ENCODE assay signal across 9 mouse cellular contexts in the genomic region with DNA sequence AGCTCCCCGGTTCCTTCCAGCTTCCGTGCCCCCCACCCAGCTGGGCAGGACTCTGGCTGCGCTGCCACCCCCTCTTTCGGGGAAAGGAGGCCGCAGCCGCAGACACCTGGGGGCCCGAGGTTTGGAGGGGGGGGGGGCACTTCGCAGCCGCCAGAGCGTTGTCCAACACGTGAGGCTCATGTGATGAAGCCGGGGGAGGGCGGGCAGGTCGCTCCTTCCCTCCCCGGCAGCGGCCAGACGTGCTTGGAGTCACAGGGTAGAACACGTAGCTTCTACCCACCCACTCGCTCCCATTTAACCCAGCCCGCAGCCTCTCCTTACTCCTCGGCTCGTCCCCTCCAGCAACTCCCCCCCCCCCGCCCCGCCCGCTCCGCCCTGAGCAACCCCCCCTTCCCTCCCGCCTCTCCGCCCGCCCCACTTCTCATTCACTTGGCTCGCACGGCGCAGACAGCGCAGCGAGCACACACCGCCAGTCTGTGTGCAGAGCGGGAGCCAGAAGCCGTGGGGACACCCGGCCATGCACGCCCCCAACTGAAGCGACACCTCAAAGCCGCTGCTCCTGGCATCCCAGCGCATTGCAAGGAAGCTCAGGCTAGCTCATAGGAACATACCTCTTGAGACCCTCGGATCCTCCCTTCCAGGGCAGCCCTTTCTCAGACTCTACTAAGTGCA. TPM values are rescaled to one million over a fixed set of nuclear protein-coding genes. Genes with fewer than 3 reads are reported as not detected.
DNase-seq lines count a peak whose midpoint lies in the region; ATAC-seq and TF ChIP-seq lines count a peak whose summit lies in the region.
"Had no signal": no experiment of that assay in that cellular context is flagged by ENCODE, and none has a peak within 500 bp of the region (broad histone marks: within the 10 kb centered on the region; RNA-seq: fewer than 3 reads in every experiment).

A gene (plus strand): TSS at position 424 of the 672 bp plus-strand sequence.

- peak within 1 kb of the TSS; percentile 81 for H3K4me2 ChIP-seq in heart, embryonic 13.5 days
- peak within 1 kb of the TSS; percentile 89 for H3K4me2 ChIP-seq in liver, embryonic 11.5 days
- peak within 1 kb of the TSS; percentile 94 for H3K4me2 ChIP-seq in myocyte (ENCODE audit: low read depth)

- peak within 1 kb of the TSS; percentile 100 for H3K27ac ChIP-seq in heart, embryonic 13.5 days (replicated peaks)
- H3K27ac ChIP-seq in liver, embryonic 11.5 days (ENCODE audit: low read depth, low read length), result peak within 1 kb of the TSS; percentile 91

- H3ac ChIP-seq in myocyte (ENCODE audit: control insufficient read depth, insufficient read length), result peak within 1 kb of the TSS; percentile 44

- TF ChIP-seq POLR2A in myocyte (IDR thresholded peaks at IDR 0.05; ENCODE audit: insufficient read length, low read depth), result peak; percentile 91

- peak; percentile 99 for DNase-seq in 3134 (ENCODE audit: extremely low read depth, insufficient read length, low spot score)
- peak; percentile 63 to 81 for DNase-seq in adrenal gland, postnatal 4 days (ENCODE audit: low spot score in 2 of 2)
- peak; percentile 79 for DNase-seq in fat pad, adult 2 months (ENCODE audit: extremely low read depth, low read depth, low spot score)
- peak; percentile 94 for DNase-seq in kidney, postnatal 10 days
- DNase-seq in liver, embryonic 11.5 days (ENCODE audit: low spot score), result peak; percentile 68
- peak; percentile 97 for DNase-seq in splenic B cell, adult 2 months (ENCODE audit: low read depth, low spot score)

- no peaks in the 10 kb centered on the region for H3K27me3 ChIP-seq in heart, embryonic 13.5 days (replicated peaks)
- H3K27me3 ChIP-seq in liver, embryonic 11.5 days (replicated peaks; ENCODE audit: control insufficient read depth, insufficient read depth, low read length), result peaks cover 50% of the 10 kb centered on the region
- H3K27me3 ChIP-seq in myocyte (ENCODE audit: control insufficient read depth, insufficient read depth, insufficient read length), result no peaks in the 10 kb centered on the region
- no peaks in the 10 kb centered on the region for H3K27me3 ChIP-seq in splenic B cell, adult 2 months (ENCODE audit: control insufficient read depth, insufficient read depth, low read length, poor library complexity, severe bottlenecking)

- H3K9ac ChIP-seq in heart, embryonic 13.5 days, result peak within 1 kb of the TSS; percentile 95
- H3K9ac ChIP-seq in liver, embryonic 11.5 days (ENCODE audit: low read depth, low read length), result peak within 1 kb of the TSS; percentile 66

- H3K9me3 ChIP-seq in heart, embryonic 13.5 days, result no peaks in the 10 kb centered on the region
- no peaks in the 10 kb centered on the region for H3K9me3 ChIP-seq in liver, embryonic 11.5 days (ENCODE audit: control insufficient read depth, low read length)
- H3K9me3 ChIP-seq: G1E had no signal

- peak; percentile 78 for ATAC-seq in heart, embryonic 13.5 days (ENCODE audit: extremely low read depth, insufficient number of reproducible peaks, low FRiP score, low TSS enrichment)
- peak; percentile 72 for ATAC-seq in liver, embryonic 11.5 days (replicated peaks; ENCODE audit: low FRiP score)

- H3K4me3 ChIP-seq in heart, embryonic 13.5 days, result peak within 1 kb of the TSS; percentile 76
- peak within 1 kb of the TSS; percentile 59 for H3K4me3 ChIP-seq in liver, embryonic 11.5 days (ENCODE audit: low read depth, low read length)
- H3K4me3 ChIP-seq in myocyte, result peak within 1 kb of the TSS; percentile 95

- peaks cover 20% of the 10 kb centered on the region for H3K36me3 ChIP-seq in heart, embryonic 13.5 days
- peaks cover under 1% of the 10 kb centered on the region; the same call in 1 of the 2 replicates for H3K36me3 ChIP-seq in liver, embryonic 11.5 days (ENCODE audit: control insufficient read depth, insufficient read depth, low read length)
- peaks cover 35% of the 10 kb centered on the region for H3K36me3 ChIP-seq in myocyte (ENCODE audit: control insufficient read depth, insufficient read depth)
- peaks cover 8% of the 10 kb centered on the region for H3K36me3 ChIP-seq in splenic B cell, adult 2 months (ENCODE audit: control insufficient read depth, insufficient read depth, low read length, poor library complexity, severe bottlenecking)
- H3K36me3 ChIP-seq: G1E had no signal

- WGBS in heart, embryonic 13.5 days, result under 1% methylated on average over 33 of the region's 43 CpGs
- WGBS in liver, embryonic 11.5 days, result under 1% methylated on average over 35 of the region's 43 CpGs

- peaks cover 48% of the 10 kb centered on the region for H3K79me2 ChIP-seq in myocyte (ENCODE audit: control insufficient read depth, insufficient read depth)

- peaks cover 46% of the 10 kb centered on the region for H3K4me1 ChIP-seq in heart, embryonic 13.5 days
- H3K4me1 ChIP-seq in liver, embryonic 11.5 days (replicated peaks; ENCODE audit: control insufficient read depth, insufficient read depth, low read length), result peaks cover 10% of the 10 kb centered on the region

TF ChIP-seq in myocyte, 11 proteins besides CTCF, POLR2A, EP300 and RAD21:
- TF ChIP-seq USF1 (IDR thresholded peaks at IDR 0.05; ENCODE audit: low read depth), result peak; percentile 77
- peak; percentile 40 for TF ChIP-seq MAX (IDR thresholded peaks at IDR 0.05; ENCODE audit: low read depth)
- TF ChIP-seq MYOD1 (IDR thresholded peaks at IDR 0.05; ENCODE audit: control insufficient read depth in 1 of 3, insufficient read length in 2 of 3, low read depth in 2 of 3), result peak in 1 of 3 experiments; percentile 51
- TF ChIP-seq MYOG (IDR thresholded peaks at IDR 0.05; ENCODE audit: control insufficient read depth in 1 of 3, insufficient read depth in 1 of 3, insufficient read length in 2 of 3, low read depth in 2 of 3), result peak in 1 of 3 experiments; percentile 63
- peak; percentile 97 for TF ChIP-seq POLR2AphosphoS2 (IDR thresholded peaks at IDR 0.05; ENCODE audit: insufficient read length, low read depth)
- no peak for TF ChIP-seq TCF12 (IDR thresholded peaks at IDR 0.05; ENCODE audit: insufficient read depth, poor library complexity, severe bottlenecking)

RNA-seq across cellular contexts. Expression of the gene that starts here (rescaled TPM):
- total RNA-seq in adrenal gland, postnatal 4 days (2021), result 10 to 100 TPM; 44.4 to 48.6 TPM
- 15.1 and 19.7 TPM in 2 replicates for polyA plus RNA-seq in heart, embryonic 13.5 days (2015; fragmentation: Nextera tagmentation; extraction: Ambion mirVana)
- polyA plus RNA-seq in liver, embryonic 11.5 days (2014; fragmentation: Nextera tagmentation; extraction: Ambion mirVana), result 8.3 and 8.9 TPM in 2 replicates
- polyA plus RNA-seq in myocyte (2012; fragmentation: generic; extraction: Trizol), result 120 TPM

Comparison
In these comparisons a context has a peak if more than half of its experiments do, and no peak if none do; other contexts are left out.
1. Peak in every context shown above with its lines: DNase-seq, ATAC-seq, H3K4me3 ChIP-seq and H3K27ac ChIP-seq.